Mouse (Mus musculus) bone marrow, adult 2 months (tissue): ENCODE measurements around the gene Azin2.

ENCODE experiments used
- CTCF ChIP-seq: fragments of 200-500 bp; IDR thresholded peaks from 2 replicates; pipeline ENCODE4 v1.5.1; 2011; ENCODE audit warnings: low read length, control low read depth; ENCODE audit not compliant: control insufficient read depth, insufficient read depth
- POLR2A ChIP-seq: fragments of 200-500 bp; IDR thresholded peaks from 2 replicates; pipeline ENCODE4 v1.6.1; 2011; ENCODE audit warnings: low read depth, mild to moderate bottlenecking, control low read depth, low read length, borderline replicate concordance; ENCODE audit not compliant: control insufficient read depth

DNA sequence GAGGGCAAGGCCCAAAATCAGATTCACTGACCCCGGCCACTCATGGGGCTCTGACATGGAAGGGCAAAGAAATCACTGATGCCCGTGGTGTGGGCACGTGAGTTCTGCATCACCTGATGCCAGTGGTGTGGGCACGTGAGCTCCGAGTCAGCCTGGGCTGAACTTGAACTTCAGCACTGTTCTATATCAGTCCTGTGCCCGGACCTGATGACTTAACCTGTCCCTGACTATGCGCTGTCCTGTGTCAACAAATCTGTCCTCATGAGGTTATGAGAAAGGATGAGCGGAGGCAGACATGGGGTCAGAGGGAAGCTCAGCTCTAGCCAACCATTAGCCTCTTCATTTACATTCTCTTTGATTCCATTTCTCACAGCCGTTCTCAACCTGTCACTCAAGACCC is 15.5 kb downstream of the Azin2 start:
- TF ChIP-seq CTCF (no peak), POLR2A (no peak)
